Mouse (Mus musculus) NIH3T3 (cell line): Measurements from ENCODE around the gene Nudt4.

Experiments
- DNase-seq: peaks from one replicate; pipeline ENCODE4 v3.0.0-alpha.2; 2012; ENCODE audit warnings: low read depth

The Nudt4 gene

GRCm38 (mm10) chr10:95563851-95564845 is at the start of gene Nudt4:
Nudt4 (minus strand) TSS chr10:95564146.
- peak; percentile 98 for DNase-seq

GRCm38 (mm10) chr10:95611331-95611721 is 47.4 kb upstream of the Nudt4 start:
- DNase-seq: no peak

GRCm38 (mm10) chr10:95610666-95611330 is 46.9 kb upstream of the Nudt4 start:
- DNase-seq: no peak

GRCm38 (mm10) chr10:95604979-95605613 is 41.1 kb upstream of the Nudt4 start:
- DNase-seq: no peak

GRCm38 (mm10) chr10:95600527-95600926 is 36.6 kb upstream of the Nudt4 start:
- no peak for DNase-seq

GRCm38 (mm10) chr10:95599740-95600139 is 35.8 kb upstream of the Nudt4 start:
- no peak for DNase-seq

GRCm38 (mm10) chr10:95598056-95598587 is 34.2 kb upstream of the Nudt4 start:
- DNase-seq: no peak

GRCm38 (mm10) chr10:95595852-95596639 is 32.1 kb upstream of the Nudt4 start:
- DNase-seq: no peak

GRCm38 (mm10) chr10:95594414-95594813 is 30.5 kb upstream of the Nudt4 start:
- no peak for DNase-seq

- DNase-seq: no peak
Observed at GRCm38 (mm10) chr10:95591257-95591656, 27.3 kb upstream of the Nudt4 start.

- DNase-seq: no peak
Observed at GRCm38 (mm10) chr10:95590196-95590595, 26.2 kb upstream of the Nudt4 start.

GRCm38 (mm10) chr10:95589196-95589595 is 25.2 kb upstream of the Nudt4 start:
- DNase-seq: no peak

- peak; percentile 66 for DNase-seq
Observed at GRCm38 (mm10) chr10:95587509-95588220, 23.7 kb upstream of the Nudt4 start.

- no peak for DNase-seq
Observed at GRCm38 (mm10) chr10:95585554-95585953, 21.6 kb upstream of the Nudt4 start.

GRCm38 (mm10) chr10:95577567-95577950 is 13.6 kb upstream of the Nudt4 start:
- DNase-seq: no peak

GRCm38 (mm10) chr10:95576876-95577566 is 13.1 kb upstream of the Nudt4 start:
- DNase-seq: no peak

- no peak for DNase-seq
Observed at GRCm38 (mm10) chr10:95575839-95576380, 12.0 kb upstream of the Nudt4 start.

- no peak for DNase-seq
Observed at GRCm38 (mm10) chr10:95574994-95575393, 11.0 kb upstream of the Nudt4 start.

GRCm38 (mm10) chr10:95569441-95569840 is 5.5 kb upstream of the Nudt4 start:
- DNase-seq: no peak

GRCm38 (mm10) chr10:95568016-95568415 is 4.1 kb upstream of the Nudt4 start:
- no peak for DNase-seq
